Mouse (Mus musculus): Measurements from ENCODE around the gene Nol11.

GRCm38 (mm10) chr11:107226013-107226412 lies 36.8 kb upstream of the Nol11 start:
- TF ChIP-seq GATA1 (IDR thresholded peaks at IDR 0.05; ENCODE audit: borderline replicate concordance, low read length) (no peak), FLI1 (IDR thresholded peaks at IDR 0.05; ENCODE audit: low read length) (no peak)

All from megakaryocyte, embryonic 14.5 days (primary cell).